Mouse (Mus musculus) naive thymus-derived CD4-positive, alpha-beta T cell, adult 2 months (primary cell): ENCODE results near the gene Nts.
"Not testable (repeated sequence)": the region's sequence is repeated elsewhere in the genome, so short reads cannot be mapped to it uniquely, and the experiment has no call there.

Experiments
- DNase-seq: peaks from one replicate; pipeline ENCODE4 v3.0.0-alpha.2; 2011; ENCODE audit warnings: low read depth

Gene Nts

DNA sequence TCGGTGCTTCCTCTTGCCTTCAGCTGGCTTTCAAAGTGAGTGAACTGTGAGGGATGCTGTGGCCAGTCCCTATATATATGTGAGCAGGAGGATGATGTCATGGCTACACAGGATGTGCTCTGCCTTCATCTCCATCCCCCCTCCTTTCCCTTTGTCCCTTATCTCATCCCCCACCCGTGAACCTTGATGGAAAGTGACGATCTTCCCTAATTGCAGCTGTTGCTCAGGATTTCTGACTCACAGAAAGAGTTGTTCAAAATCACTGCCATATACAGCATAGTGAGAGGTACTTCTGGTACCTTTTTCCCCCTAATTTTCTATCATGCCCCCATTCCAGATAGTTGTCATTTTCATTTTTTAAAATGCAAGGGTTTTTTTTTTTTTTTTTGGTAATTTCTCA lies at the start of gene Nts:
Gene Nts, minus strand, starts transcription at position 101 of the 400 bp plus-strand sequence.
- DNase-seq: no peak

DNA sequence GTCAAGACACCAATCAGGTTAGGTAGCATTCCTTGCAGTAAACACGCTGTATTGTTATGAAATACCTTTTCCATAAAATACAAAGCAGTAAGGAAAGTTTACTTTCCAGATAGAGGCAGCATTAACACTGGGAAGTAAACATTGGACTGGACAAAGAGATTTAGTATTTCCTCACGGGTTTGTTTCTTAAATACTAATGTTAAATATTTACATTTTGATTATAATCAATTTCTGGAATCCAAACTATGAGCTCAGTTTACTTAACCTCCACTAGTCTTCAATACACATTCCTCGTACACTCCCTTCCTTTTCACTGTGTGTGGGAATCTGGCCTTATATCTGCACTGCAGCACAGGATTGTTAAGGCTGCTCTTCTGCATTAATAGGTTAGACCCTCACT lies 37.6 kb upstream of the Nts start:
- no peak for DNase-seq

DNA sequence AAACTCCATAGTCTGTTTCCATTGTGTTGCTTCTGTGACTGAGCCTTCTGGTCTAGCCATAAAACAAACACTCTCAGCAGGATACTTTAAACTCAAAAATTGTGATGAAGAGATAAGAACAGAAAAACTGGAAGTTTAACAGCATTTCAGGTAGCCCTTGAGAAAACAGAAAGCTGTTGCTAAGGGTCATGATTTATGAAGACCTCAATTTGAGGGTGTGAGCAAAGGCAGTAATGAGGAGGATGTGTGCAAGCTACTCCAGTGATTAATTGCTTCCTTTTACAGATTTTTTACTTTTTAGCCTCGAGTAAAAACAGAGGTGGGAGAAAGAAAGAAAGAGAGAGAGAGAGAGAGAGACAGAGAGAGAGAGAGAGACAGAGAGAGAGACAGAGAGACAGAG lies 23.9 kb upstream of the Nts start:
- DNase-seq: no peak

DNA sequence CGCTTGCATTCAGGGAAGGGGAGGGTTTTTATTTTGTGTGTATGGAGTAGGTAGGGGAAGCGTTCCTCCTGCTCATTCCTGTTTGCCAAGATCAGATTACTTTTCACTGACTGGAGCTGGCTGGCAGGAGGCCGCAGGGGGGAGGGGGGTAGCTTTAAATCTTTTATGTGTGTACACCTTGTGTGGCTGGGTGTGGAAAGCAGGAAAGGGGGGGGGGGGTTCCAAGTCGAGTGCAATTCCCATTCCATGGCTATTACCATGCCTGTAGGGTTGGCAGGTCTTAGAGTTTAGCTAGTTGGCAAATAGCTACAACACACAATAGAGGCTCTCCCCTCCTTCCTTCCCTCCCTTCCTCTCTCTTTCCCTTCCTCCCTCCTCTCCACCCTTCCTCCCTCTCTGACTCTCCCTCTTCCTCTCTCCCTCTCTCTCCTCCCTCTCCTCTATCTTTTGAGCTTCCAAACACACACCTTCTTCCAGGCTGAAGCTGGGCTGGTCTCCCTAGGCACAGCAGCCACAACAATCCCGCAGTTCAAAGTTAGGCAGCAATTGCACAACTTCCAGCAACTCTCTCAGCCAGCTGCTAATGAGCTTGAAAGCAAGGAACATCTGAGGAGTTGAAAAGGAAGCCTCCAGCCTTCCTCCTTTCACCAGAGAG lies 21.6 kb upstream of the Nts start, which contains the start of gene Rassf9:
Gene Rassf9, plus strand, starts transcription at position 416 of the 655 bp plus-strand sequence.
- no peak for DNase-seq

DNA sequence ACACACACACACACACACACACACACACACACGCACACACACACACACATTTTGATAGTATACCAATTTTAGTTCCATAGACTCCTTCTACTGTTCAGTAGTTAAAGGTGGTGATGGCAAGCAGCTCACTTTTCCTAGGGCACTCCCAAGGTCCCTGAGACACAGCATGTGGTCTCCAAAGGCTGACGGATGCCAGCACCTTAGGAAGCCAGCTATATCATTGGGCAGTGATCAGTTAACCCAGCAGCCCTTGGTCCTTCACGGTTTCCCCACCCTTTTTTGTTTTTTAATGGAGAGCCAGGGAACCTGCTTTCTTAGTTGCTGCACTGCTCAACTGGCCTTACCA lies 21.1 kb upstream of the Nts start:
- DNase-seq: no peak

DNA sequence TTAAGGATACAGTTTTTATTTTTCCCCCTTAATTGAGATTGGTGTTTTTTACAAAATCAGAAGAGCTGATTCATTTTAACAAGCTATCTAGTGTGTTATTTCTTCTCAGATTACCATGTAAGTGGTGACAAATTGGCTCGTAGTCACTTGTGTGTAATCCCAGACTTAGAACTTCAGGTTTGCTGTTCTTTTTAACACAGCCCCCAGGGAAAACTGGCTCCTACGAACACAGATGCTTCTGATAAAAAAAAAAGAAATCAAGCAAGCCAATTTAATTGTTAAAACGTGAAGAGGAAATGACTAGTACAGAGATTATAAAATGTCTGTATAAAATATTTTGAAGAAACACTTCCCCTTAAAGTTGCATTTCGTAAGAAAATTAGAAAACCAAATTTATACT lies 17.1 kb upstream of the Nts start:
- no peak for DNase-seq

DNA sequence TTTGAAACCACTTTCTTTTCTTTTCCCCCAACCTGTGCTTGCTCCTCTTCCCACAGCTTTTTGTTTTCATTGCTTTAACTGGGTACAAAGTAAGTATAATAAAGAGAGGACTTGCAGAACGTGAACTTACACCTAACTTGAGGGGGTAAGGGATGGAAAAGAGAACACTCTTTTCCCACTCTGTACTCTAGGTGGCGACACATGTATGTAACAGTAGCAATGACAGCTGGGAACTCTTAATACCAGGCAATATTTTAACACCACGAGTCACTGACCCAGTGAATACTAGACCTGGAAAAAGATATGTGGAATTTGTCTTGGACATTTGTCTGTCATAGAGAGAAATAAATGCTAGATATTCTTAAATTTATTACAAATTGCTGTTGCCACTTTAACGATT lies 8.5 kb upstream of the Nts start:
- no peak for DNase-seq

DNA sequence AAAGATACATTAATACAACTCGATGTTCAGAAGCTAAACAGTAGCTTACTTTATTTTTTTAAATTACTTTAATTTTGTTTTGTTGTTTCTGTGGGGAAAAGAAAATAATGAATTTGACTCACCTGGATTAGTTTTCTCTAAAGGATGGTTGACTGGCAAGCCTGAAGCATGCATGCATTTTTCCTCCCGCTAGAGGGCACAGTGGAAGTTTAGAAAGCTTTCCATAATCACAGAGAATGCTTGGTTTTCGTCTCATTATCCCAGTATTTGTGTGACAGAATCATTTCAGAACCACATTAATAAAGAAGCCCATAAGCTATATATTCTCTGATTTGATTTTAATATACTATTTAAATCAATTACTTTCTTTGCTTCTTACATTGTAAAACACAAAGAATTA lies 1.5 kb upstream of the Nts start:
- DNase-seq: no peak

DNA sequence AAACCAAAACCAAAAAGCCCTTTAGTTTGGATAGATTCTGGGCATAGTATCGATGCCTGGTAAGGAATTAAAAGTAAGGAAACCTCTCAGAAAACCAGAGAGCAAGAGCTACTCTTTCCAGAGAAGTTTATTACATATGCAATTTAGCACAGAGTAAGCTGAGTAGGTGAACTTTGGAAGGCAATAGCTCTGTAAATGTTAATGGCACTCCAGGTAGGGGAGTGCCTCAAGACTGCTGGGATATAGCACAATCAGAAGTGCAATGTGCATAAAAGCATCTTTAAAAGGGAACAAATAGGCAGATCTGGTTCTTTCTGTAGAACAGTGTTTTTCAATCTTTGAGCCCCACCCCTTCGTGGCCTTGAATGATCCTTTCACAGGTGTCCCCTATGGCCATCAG lies 20.9 kb downstream of the Nts start:
- DNase-seq: no peak

DNA sequence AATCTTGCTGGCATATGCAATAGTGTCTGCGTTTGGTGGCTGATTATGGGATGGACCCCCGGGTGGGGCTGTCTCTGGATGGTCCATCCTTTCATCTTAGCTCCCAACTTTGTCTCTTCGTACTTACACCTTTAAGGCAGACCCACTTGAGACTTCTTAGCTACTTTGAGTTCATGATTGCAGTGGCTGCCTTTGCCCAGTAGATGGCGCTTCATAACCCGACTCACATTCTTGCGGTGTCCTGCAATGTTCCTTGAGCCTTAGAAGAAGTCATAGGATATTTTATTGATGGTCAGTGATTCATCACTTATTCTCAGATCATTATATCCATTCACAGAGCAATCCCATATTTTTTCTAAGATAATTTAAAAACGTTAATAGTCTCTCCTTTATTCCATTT lies 38.5 kb downstream of the Nts start:
- peak; percentile 39 for DNase-seq

DNA sequence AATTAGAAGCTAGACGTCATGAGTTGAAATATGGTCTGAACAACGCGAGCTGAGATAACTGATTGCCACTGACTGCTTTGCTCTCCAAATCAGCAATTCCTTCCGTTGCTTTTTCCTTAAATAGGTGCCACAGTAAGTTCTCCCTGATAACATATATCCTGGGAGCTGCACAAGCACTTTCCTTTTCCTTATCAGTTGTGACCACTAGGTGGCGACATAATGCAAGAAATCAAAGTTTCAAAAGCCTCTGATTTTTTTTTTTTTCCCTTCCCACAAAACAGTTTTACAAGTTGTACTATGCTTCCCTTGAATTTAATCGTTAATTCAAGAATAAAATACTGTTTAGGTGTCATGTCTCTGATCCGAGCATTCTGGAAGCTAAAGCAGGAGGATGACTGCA lies 40.8 kb downstream of the Nts start:
- DNase-seq: peak; percentile 53

DNA sequence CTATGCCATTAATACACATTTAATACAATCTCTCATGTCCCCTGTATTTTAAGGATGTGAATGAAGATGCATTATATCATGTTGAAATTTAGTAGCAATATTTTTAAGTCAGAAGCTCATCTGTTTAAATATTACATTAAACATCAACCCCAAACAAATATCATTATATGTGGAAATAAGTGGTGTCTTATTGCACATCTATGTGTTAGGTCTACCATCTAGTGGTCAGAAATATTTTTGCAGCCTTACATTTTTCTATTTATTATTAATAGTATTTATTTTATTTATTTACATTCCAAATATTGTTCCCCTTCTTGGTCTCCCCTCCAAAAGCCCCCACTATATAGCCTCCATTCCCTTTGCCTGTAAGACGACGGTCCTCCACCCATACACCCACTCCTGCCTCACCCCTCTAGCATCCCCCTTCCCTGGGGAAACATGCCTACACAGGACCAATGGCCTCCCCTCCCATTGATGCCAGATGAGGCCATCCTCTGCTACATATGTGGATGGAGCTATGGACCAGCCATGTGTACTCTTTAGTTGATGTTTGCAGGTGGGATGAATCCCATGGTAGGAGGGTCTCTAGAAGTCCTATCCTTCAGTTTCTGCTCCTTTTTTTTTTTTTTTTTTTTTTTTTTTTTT lies 45.3 kb downstream of the Nts start:
- no peak for DNase-seq

DNA sequence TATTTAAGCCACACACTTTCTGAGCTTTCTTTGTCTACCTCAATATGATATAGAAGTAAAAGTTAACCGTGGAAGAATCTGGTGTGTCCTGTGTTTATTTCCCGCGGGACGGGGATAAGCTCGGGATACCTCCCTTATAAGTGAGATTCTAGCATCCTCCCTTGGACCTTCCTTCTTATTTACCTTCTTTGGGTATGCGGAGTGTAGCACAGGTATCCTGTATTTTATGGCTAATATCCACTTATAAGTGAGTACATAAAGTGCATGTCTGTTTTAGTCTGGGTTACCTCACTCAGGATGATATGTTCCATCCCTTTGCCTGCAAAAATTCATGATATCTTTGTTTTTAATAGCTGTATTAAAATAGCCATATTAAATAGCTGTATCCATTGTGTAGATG lies 54.8 kb downstream of the Nts start:
- not testable (repeated sequence) for DNase-seq

DNA sequence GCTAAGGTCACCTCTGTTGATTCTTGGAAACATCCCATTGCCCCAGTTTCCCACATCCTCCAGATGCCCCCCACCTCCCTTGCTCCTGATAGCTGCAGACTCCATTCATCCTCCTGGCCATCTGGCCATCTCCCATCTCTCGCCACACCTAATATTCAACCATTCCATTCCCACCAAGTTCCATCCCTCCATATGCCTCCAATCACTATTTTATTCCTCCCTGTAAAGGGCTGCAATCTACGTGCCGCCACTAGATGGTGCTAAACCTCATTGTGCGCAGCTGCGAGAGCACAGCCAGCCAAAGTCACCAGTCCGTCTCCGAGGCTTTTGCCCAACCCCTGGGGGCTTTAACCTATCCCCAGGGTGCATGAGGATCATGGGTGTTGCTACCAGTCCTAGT lies 55.2 kb downstream of the Nts start:
- DNase-seq: peak; percentile 7
